Mouse (Mus musculus): ENCODE results near the gene Ndufc2.
"Not testable (repeated sequence)": the region's sequence is repeated elsewhere in the genome, so short reads cannot be mapped to it uniquely, and the experiment has no call there.

Gene Ndufc2

DNA sequence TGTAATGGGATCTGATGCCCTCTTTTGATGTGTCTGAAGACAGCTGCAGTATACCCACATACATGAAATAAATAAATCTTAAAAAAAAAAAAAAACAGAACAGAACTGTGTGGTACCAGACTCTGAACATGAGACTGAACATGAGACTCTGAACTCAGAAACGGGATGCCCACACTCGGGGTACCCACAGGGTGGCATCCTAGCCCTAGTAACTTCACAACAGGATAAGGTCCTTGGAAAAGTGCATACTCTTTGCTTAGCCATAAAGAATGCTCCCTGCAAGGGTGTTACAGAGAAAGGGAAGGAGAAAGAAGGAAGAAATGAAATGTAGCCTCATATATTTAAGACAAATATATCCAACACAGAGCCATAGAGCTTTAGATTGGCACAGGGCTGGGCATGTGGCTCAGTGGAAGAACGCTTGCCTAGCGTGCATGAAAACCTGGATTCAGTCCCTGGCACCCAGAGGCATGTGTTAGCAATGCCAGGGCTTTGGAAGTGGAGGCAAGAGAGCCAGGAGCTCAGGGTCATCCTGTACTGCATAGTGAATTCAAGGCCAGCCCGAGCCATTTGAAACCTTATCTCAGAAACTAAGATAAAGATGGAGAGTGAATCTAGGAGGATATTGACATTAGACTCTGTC is 28.1 kb downstream of the Ndufc2 start:
- DNase-seq: peak; percentile 73 to 82

DNA sequence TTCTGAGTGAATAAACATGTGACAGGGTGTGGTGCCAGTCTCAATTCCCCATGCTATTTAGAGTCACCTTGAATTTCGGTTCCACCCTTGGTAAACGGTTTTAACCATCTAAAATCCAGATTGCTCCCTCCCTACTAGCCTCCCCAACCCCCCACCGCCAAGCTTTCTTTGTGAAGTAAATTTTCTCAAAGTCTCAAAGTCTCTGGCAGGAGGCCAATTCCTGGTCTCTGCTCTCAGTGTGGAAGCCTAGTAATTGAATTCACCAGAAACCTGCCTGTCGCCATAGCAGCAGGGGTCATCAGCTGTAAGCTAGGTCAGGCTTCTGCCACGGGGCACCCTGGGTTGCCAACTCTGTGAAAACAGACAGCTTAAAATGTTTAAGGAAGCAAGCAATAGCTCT is 29.9 kb downstream of the Ndufc2 start:
- peak in 1 of 2 experiments; percentile 54 for DNase-seq

DNA sequence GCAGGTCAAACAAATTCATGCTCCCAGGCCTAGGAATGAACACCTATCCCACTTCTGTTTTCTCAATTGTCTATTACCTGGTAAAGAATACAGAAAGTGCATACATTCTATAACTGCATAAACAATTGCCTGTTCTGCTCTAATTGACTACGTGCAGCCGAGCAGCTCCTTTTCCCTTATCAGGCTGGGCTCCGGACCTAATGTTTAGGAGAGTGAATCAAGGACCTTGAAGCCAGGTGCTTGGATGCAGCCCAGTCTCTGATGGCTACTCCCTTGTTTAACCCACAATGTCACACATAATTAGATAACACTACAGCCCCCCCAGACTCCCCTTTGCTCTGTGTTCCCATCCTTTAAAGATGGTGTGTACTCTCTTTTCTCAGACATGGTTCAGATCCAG is 33.7 kb downstream of the Ndufc2 start:
- DNase-seq: not testable (repeated sequence)

DNA sequence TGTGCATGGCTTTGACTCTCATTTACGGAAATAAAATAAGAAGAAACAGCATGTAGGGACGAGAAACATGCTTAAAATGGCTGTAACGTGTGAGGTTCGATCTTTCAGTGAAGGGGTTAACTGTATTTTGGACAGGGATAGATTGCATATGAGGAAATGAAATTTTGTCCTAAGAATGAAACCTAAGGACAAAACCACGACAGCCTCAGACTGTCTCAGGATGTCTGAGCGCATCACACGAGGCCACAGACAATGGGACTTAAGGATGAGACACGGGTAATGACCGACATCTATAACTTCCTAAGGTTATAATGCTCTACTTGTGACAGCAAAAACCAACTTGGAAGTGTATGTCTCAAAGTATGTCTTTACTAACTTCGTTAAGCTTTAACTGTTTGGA is 34.7 kb downstream of the Ndufc2 start:
- no peak for DNase-seq

DNA sequence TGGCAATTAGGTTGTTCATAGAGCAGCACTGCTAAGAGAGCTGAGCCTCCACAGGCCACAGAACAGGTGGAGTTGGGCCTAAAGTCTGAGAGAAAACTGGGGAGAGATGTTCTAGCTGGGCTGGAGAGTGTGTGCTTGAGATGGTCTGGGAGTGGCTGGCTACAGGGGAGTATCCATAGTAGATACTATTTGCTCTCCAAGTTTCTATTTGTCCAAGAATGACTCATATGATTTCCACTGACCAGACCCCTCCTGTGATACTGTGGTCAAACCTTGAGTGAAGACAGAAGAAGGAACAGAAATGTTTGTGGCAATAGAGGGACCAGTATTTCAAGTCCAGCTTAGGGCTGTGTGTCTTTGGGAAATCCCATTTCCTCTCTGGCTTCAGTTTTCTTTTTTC is 39.2 kb downstream of the Ndufc2 start:
- DNase-seq: no peak

DNA sequence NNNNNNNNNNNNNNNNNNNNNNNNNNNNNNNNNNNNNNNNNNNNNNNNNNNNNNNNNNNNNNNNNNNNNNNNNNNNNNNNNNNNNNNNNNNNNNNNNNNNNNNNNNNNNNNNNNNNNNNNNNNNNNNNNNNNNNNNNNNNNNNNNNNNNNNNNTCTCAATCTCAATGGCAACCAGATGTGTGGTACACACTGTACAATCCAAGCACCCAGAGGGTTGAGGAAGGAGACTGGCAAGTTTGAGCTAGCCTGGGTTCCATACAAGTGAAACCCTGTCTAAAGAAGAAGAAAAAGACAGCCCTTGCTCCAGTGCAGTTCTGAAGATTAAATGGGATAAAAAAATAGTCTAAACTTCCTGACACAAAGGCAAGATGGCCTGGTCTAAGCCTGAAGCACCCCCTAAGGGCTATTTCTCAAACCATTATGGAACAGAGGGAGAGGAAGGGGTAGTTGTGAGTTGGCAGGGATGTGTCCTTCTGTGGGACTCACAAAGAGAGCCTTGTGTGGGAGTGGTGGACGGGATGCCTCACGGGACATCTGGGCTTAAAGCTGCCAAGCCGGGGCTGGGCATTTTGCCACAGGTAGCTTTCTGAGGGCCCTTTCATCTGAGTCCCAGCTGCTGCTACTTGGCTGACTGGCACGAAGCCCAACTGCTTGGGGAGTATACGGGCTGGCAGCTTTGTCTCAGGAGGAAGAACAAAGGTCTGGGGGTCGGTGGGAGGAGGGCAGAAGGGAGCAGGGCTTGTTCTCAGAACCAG is 46.5 kb downstream of the Ndufc2 start:
- peak; percentile 78 to 88 for DNase-seq

DNA sequence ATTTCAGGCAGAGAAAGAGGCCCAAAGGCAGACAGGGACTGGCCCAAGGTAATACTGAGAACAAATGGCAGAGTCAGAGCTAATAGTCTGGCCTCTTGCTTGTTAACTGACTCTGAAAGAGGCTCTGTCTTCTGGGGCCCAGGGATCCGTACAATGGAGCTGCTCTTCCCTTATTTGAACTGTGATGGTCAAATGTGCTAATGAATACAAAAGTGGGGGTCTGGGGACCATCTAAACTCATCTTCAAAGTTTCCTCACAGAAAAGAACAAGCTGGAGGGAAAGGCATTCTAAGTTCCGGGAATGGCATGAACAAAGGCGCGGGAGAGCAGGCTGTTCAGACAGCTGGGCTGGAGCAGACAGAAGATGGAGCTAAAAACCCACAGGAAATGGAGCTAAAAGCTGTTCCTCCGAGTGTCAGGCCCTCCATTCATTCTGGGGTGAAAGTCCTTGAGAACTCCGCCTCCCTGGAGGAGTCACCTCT is 47.3 kb downstream of the Ndufc2 start:
- no peak for DNase-seq

DNA sequence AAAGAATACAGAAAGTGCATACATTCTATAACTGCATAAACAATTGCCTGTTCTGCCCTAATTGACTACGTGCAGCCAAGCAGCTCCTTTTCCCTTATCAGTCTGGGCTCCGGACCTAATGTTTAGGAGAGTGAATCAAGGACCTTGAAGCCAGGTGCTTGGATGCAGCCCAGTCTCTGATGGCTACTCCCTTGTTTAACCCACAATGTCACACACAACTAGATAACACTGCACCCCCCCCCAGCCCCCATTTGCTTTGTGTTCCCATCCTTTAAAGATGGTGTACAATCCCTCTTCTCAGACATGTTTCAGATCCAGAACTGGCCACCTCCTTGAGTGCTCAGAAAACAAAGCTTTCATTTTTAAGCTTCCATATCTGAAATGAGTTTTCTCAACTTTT is 51.2 kb downstream of the Ndufc2 start, which contains the start of gene Kctd14:
Kctd14 (plus strand) TSS at position 301 of the 400 bp plus-strand sequence.
- not testable (repeated sequence) for DNase-seq

DNA sequence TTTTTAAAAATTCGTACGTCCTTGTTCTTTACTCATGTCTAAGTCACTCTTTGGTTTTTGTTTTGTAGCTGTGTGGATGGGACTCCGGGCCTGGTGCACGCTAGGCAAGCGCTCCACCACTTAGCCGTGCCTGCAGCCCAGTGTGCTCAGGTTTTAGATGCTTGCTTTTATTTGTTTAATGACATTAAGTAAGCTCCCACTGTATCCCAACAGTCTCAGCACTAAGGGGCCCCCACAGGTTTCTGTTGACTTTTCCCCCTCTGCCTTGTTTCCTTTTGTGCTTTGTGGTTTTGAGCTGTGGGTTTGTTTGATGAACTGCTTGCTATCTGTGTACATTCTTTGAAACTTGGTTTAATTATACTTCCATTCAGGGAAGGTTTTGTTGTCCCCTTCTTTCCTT is 52.4 kb downstream of the Ndufc2 start:
- DNase-seq: no peak

DNA sequence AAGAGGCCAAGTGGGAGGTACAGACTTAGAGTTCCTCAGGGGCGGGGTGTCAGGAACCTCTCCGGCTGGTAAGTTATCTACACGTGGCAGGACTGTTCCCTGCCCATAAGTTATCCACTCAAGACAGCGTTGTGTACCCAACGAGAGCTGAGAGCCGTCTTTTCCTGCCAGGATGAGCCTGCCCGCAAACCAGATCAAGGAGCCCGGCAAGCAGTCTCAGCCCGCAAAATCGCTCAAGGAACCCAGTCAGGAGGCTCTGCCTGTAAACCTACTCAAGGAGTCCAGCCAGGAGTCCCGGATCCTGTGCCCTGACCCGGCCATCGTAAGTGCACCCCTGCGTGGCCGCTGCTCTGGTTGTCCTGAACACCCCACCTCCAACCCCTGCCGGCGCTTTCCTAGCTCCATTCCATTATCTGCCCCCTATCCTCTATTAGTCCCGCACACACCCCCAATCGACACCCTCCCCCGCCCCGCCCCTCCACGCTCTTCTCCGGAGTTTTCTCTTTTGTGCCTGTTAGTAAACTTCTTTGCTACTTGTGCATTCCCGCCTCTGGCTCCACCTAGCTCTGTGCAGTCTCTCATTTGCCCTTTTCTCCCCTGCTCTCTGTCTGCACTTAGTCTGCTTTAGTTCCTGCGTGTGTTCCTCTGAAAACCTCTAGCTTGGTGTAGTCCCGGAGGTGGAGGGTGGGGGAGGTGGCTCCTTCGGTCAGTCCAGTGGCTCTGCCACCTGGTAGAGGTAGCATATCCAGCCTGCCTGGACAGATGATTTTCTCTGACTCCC is 53.5 kb downstream of the Ndufc2 start:
- DNase-seq: no peak

DNA sequence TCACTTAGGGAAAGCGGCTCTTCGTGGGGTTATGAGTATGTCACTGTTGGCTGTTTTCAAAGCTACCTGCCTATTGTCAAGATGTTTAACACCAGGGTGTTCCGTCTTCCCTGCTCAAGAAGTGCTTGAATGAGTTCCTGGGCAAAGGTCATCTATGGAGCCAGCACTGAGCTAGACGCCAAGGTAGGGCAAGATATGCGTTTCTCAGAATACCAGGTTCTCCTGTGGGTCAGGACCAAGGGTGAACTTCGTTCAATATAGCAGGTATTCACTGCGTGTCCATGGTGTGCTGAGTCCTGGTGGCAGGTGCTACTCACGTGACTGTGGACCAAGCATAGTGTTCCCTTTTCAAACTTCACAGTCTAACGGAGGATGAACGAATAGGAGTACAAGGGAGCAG is 55.0 kb downstream of the Ndufc2 start:
- DNase-seq: no peak

DNA sequence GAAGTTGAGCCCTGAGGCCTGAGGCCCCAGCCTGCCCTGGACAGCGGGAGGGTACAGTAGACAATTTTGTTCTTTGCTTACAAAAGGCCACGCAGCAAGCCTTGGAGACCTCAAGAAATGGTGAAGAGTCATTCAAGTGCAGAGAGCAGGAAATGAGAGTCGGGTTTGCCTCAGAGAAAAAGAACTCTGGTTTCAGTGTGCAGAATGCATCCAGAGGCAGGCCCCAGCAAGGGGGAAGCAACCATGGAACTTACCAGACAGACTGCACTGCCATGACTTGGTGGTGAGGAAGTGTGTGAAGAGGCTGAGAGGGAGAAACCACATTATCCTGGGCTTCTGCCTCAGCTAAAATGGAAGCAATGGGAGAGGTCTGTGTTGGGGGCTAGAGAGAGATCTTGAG is 55.8 kb downstream of the Ndufc2 start:
- DNase-seq: no peak

Measured in cerebellum, postnatal 25 days (tissue).